1 mouse cellular context compared by ENCODE assay signal in genomic region chr11:52324442-52325367, GRCm38 (mm10).
TF ChIP-seq lines count a peak whose summit lies in the region.

No protein-coding gene starts in this region.

TF ChIP-seq in CH12.LX, 34 proteins besides CTCF, POLR2A, EP300 and RAD21 (continued from another document):
- TF ChIP-seq CHD1 (IDR thresholded peaks at IDR 0.05; ENCODE audit: low read depth, low read length) (peak; percentile 80; the same call in 1 of the 2 replicates), USF2 (conservative IDR thresholded peaks at IDR 0.05; ENCODE audit: low read depth, low read length) (no peak), MAFK (IDR thresholded peaks at IDR 0.05; ENCODE audit: insufficient replicate concordance, low read length) (peak; percentile 74; the same call in 1 of the 2 replicates), KAT2A (IDR thresholded peaks at IDR 0.05; ENCODE audit: insufficient replicate concordance, low read length) (no peak), TBP (conservative IDR thresholded peaks at IDR 0.05; ENCODE audit: low read depth, low read length) (no peak)
